Mouse (Mus musculus) heart, embryonic 12.5 days (tissue): Measurements from ENCODE around the gene Fgf8. TPM values are rescaled to one million over a fixed set of nuclear protein-coding genes. Genes with fewer than 3 reads are reported as not detected.

Experiments
- polyA plus RNA-seq: library from polyadenylated mRNA; unstranded; fragments of >200 nt; fragmentation: Nextera tagmentation; extraction: Ambion mirVana; gene quantifications from 2 replicates; pipeline ENCODE4 v1.2.1, GENCODE M21; 2016

Fgf8 gene
- polyA plus RNA-seq, 1 experiment from 2014 or later = not detected

Other genes with a start within 250 kb of the Fgf8 start
- gene Poll, start 182.4 kb downstream of the Fgf8 start, polyA plus RNA-seq = 15.0 and 15.4 TPM in 2 replicates
- gene Gm17018, start 182.3 kb downstream of the Fgf8 start, polyA plus RNA-seq = 33.6 and 36.0 TPM in 2 replicates
- gene Fbxw4, start 82.6 kb downstream of the Fgf8 start, polyA plus RNA-seq = 4.3 and 4.8 TPM in 2 replicates
- 9.5 and 11.2 TPM in 2 replicates for gene Npm3, start 6.7 kb upstream of the Fgf8 start, polyA plus RNA-seq
- 51.7 and 52.8 TPM in 2 replicates for gene Mgea5, start 40.9 kb upstream of the Fgf8 start, polyA plus RNA-seq
- 0.36 and 0.56 TPM in 2 replicates for gene Kcnip2, start 73.1 kb upstream of the Fgf8 start, polyA plus RNA-seq